Mouse (Mus musculus) embryonic fibroblast, embryonic 13.5 days (primary cell): ENCODE measurements at regions not wholly inside any gene's neighbourhood (a gene's known extent, or its start where the extent isn't known, plus 50 kb on each side); places are given as distances from the start of the nearest gene placed in this dataset.

Experiments used
- CTCF ChIP-seq: IDR thresholded peaks from 2 replicates; pipeline ENCODE4 v1.5.1; 2011; ENCODE audit warnings: mild to moderate bottlenecking, control low read depth, low read length, moderate library complexity, borderline replicate concordance; ENCODE audit not compliant: insufficient read depth
- POLR2A ChIP-seq: IDR thresholded peaks from 2 replicates; pipeline ENCODE4 v1.6.1; 2011; ENCODE audit warnings: low read depth, mild to moderate bottlenecking, control low read depth, low read length, moderate library complexity

DNA sequence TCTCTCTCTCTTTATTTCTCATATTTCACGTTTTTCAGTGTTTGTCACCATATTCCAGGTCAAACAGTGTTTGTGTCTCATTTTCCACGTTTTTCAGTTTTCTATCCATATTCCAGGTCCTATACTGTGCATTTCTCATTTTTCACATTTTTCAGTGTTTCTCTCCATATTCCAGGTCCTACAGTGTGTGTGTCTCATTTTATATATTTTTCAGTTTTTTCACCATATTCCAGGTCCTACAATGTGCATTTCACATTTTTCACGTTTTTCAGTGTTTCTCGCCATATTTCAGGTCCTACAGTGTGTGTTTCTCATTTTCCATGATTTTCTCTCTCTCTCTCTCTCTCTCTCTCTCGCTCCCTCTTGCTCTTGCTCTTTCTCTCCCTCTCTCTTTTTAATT, 391.9 kb upstream of the Nbea start:
- TF ChIP-seq CTCF, result no peak
- TF ChIP-seq POLR2A, result no peak
